Mouse (Mus musculus) thymus, postnatal 4 days (tissue): ENCODE data around the gene Artn.

Experiments used
- DNase-seq: peaks from one replicate; pipeline ENCODE4 v3.0.0; 2021

Artn gene

GRCm38 (mm10) chr4:117918261-117918660 is 11.3 kb downstream of the Artn start:
- DNase-seq, result no peak

DNA sequence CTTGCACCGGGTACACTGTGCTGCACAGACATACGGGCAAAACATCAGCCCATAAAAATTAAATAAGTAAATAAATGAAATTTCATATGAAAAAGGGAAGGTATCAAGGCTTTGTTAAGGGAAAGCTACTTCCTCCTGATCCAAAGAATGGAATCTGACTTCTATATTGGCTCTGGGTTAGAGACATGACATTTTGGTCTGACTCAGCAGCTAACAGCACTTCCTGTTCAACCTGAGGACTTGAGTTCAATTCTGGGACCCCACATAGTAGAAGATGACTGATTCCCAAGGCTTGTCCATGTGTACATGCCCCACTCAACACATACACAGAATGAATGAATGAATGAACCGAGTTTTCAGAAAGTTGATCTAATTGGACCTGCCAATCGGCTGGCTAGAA is 11.7 kb downstream of the Artn start:
- DNase-seq, result no peak

DNA sequence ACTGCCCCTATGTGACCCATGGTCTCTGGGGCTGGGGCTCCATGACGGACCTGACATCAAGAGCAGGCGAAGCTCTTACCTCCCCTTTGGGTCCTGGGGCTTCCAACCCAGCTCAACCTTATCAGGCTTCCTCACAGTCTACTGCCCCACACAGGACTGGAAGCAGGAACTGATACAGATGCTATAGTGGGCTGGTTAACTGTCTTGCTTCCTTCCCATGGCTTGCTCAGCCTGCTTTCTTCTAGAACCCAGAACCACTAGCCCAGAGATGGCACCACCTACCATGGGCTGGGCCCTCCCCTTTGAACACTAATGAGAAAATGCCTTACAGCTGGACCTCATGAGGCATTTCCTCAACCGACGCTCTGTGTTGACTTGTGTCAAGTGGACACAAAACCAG is 12.2 kb downstream of the Artn start:
- no peak for DNase-seq

DNA sequence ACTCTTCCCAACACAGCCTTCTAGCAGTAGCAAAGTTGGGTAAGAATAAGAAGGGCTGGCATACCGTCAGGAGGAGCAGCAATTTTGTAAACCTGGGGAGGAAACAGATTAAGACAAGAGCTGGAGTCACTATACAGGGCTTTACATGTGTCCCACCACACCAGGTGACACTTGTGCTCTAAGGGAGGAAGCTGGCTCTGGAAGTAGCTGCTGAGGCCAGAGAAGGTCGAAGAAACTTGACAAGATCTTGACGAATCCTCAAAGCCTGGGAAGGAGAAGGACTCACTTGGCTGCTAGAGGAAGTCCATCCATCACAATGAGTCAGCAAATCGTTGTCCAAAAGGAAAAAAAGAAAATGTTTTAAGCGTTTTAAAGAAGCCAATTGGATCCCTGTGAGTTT is 13.2 kb downstream of the Artn start:
- no peak for DNase-seq

- DNase-seq, result peak; percentile 51
Measured at GRCm38 (mm10) chr4:117915489-117916105, 14.0 kb downstream of the Artn start.

DNA sequence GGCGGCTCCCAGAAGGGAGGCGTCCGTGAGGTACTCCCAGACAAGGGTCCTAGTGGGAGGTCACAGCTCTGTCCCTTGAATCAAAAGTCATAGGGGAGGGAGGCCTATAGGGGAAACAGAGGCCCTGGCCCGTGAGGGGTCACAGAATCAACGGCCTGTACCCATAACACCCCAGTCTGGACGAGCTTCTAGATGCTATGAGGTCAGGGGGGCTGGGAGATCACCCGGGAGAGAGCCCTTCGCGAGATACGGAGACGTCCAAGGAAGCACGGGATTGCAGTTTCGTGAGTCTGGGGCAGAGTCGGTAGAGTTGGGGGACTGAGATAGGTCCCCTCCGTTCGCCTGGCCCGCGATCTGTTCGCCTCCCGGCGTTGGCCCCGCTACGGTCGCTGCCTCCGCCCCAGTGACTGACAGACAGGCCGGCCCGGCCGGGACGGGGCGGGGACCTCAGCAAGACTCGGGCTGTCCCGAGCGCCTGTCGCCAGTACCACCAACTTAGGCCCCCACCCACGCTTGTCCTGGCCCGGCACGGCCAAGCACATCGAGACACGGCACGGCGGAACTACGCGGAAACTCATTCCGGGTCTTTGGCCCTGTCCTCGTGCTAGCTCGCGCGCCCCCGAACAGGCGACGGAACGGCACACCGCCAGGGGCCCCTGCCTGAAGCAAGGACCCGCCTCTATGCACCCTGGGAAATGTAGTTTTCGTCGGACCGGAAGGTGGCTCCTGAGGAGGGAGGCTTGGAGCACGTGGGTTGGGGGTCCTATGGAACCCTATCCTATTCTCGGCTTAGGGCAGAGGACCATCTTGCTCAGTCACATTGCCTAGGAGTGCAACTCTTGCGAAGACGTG is 14.7 kb downstream of the Artn start, which contains the start of gene Ipo13:
Gene Ipo13, minus strand, starts transcription at position 409 of the 852 bp plus-strand sequence.
- DNase-seq, result peak; percentile 92

DNA sequence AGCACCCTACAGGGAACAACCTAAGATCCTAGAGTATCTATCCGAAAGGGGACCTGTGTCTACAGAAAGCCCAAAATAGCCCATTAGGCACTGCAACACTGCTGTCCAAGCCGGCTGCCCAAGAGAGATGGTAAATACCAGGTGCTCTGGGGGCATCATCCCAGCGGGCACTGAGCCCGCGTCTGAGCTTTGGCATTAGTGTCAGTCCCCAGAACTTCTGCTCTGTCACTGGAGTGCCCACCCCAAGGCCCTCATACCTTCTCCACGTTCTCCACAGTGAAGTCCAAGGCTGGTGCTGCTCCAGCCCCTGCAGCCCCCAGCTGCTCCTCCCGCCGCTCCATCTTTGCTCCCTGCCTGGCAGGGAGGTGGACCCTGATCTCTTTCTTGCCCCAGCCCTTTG is 15.5 kb downstream of the Artn start:
- DNase-seq, result no peak

GRCm38 (mm10) chr4:117913421-117913820 is 16.1 kb downstream of the Artn start:
- DNase-seq, result no peak

- DNase-seq, result no peak
Measured at GRCm38 (mm10) chr4:117912685-117913273, 16.8 kb downstream of the Artn start.

DNA sequence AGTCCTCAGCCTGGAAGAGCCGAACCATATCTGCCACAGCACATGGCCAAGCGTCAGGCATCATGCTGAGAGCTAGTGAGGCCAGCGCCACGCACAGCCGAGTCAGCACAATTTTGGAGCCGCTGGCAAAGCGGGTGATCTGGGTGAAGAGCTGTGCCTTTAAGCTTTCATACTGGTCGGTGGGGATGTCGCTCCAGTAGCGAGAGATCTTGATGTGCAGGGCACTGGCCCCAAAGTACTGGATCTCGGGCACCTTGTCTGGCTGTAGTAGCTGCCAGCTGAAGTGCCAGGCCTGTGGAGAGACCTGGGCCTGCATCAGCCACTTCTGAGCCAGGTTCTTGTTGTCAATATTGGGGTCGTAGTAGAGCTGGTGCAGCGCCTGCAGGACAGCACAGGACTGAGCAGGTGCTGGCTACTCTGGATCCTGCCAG is 17.4 kb downstream of the Artn start:
- DNase-seq, result no peak

- no peak for DNase-seq
Measured at GRCm38 (mm10) chr4:117908834-117909453, 20.6 kb downstream of the Artn start.

DNA sequence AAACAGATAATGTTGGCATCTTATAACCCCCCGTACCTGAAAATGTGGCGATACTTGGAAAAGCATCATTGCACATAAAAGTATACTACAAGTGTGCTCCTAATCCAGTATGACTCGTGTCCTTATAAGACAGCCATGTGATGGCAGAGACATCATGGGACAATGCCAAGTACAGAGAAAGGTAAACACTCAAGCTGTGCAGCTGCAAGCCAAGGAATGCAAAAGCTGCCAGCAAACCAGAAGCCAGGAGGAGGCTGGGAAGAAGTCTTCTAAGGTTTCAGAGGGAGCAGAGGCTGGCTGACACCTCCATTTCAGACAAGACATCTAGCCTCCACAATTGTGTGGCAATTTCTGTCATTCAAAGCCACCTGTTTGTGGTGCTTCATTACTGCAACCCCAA is 23.4 kb downstream of the Artn start:
- no peak for DNase-seq

GRCm38 (mm10) chr4:117904761-117905160 is 24.8 kb downstream of the Artn start:
- DNase-seq, result no peak

GRCm38 (mm10) chr4:117904094-117904493 is 25.5 kb downstream of the Artn start:
- DNase-seq, result no peak

GRCm38 (mm10) chr4:117898111-117898510 is 31.5 kb downstream of the Artn start:
- no peak for DNase-seq

GRCm38 (mm10) chr4:117896031-117896430 is 33.5 kb downstream of the Artn start:
- no peak for DNase-seq

DNA sequence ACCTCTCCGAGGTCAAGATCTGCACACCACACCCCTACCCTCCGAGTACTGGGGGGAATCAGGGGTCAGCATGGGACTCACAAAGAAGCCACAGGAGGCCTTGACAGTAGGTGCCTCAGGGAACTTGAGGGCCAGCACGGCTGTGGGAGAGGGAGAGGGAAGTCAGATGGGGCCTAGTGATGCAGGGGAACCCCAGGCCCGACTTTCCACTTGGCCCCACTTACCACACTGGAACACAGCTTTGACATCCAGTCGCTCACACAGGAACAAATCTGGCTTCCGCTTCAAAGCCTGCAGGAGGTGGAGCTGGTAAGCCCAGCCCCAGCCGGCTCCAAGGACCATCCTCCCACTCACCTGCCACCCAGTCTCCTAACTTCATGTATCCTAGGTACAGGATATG is 34.2 kb downstream of the Artn start:
- no peak for DNase-seq

GRCm38 (mm10) chr4:117894601-117895000 is 35.0 kb downstream of the Artn start:
- no peak for DNase-seq

- DNase-seq, result peak; percentile 83
Measured at GRCm38 (mm10) chr4:117893376-117893775, 36.2 kb downstream of the Artn start.

GRCm38 (mm10) chr4:117891738-117892161 is 37.8 kb downstream of the Artn start, which contains the start of gene Dph2:
Gene Dph2 (minus strand): TSS chr4:117892032.
- peak; percentile 80 for DNase-seq

DNA sequence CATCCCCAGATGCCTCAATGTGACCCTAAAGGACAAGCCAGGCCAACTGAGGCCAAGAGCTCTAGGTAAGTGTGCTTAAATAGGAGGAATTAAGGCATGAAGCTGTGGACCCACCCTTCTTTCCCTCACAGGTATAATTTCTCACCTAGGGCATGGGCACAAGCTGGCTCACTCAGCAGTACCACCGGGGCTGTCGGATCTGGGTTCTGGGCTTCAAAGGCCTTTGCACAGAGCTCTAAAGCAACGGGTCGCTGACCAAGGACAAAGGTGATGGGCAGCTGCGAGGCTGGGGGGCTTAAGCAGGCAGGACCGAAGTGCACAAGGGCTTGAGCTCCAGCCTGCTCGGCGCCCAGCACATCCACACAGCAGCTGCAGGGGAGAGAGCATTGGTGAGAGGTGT is 38.8 kb downstream of the Artn start:
- DNase-seq, result no peak

- no peak for DNase-seq
Measured at GRCm38 (mm10) chr4:117890031-117890430, 39.5 kb downstream of the Artn start.

- DNase-seq, result no peak
Measured at GRCm38 (mm10) chr4:117889471-117889870, 40.1 kb downstream of the Artn start.
